Mouse (Mus musculus): Measurements from ENCODE around the gene Atp2b2. TPM values are rescaled to one million over a fixed set of nuclear protein-coding genes. Genes with fewer than 3 reads are reported as not detected.

Atp2b2 gene
- polyA plus RNA-seq (2012; rRNA removed), result 0.22 and 0.32 TPM in 2 replicates

GRCm38 (mm10) chr6:114042332-114042731 is at the start of gene Atp2b2:
Gene Atp2b2, minus strand, starts transcription at chr6:114042613.
- 28% methylated on average over 12 of the region's 12 CpGs for WGBS
- DNase-seq (ENCODE audit: low read depth, low spot score), result no peak

- DNase-seq (ENCODE audit: low read depth, low spot score), result peak; percentile 7
- 11% methylated on average over 5 of the region's 5 CpGs for WGBS
Observed at GRCm38 (mm10) chr6:114089626-114090025, 47.2 kb upstream of the Atp2b2 start.

GRCm38 (mm10) chr6:114087106-114087505 is 44.7 kb upstream of the Atp2b2 start:
- peak; percentile 4 for DNase-seq (ENCODE audit: low read depth, low spot score)
- 25% methylated on average over 7 of the region's 7 CpGs for WGBS

GRCm38 (mm10) chr6:114078556-114078955 is 36.1 kb upstream of the Atp2b2 start:
- DNase-seq (ENCODE audit: low read depth, low spot score), result no peak

GRCm38 (mm10) chr6:114076560-114076959 is 34.1 kb upstream of the Atp2b2 start:
- DNase-seq (ENCODE audit: low read depth, low spot score), result no peak
- 39% methylated on average over 3 of the region's 3 CpGs for WGBS

GRCm38 (mm10) chr6:114076061-114076460 is 33.6 kb upstream of the Atp2b2 start:
- no peak for DNase-seq (ENCODE audit: low read depth, low spot score)
- WGBS, result 30% methylated on average over 5 of the region's 5 CpGs

- no peak for DNase-seq (ENCODE audit: low read depth, low spot score)
- 38% methylated on average over 10 of the region's 10 CpGs for WGBS
Observed at GRCm38 (mm10) chr6:114074929-114075328, 32.5 kb upstream of the Atp2b2 start.

- DNase-seq (ENCODE audit: low read depth, low spot score), result no peak
- WGBS, result 3% methylated on average over 1 of the region's 1 CpGs
Observed at GRCm38 (mm10) chr6:114074256-114074655, 31.8 kb upstream of the Atp2b2 start.

GRCm38 (mm10) chr6:114071564-114071963 is 29.2 kb upstream of the Atp2b2 start:
- peak; percentile 2 for DNase-seq (ENCODE audit: low read depth, low spot score)

GRCm38 (mm10) chr6:114063100-114063499 is 20.7 kb upstream of the Atp2b2 start:
- 96% methylated on average over 2 of the region's 2 CpGs for WGBS
- DNase-seq (ENCODE audit: low read depth, low spot score), result no peak

More at GRCm38 (mm10) chr6:114071564-114071963, 29.2 kb upstream of the Atp2b2 start:
- 4% methylated on average over 4 of the region's 4 CpGs for WGBS

GRCm38 (mm10) chr6:114062688-114063087 is 20.3 kb upstream of the Atp2b2 start:
- DNase-seq (ENCODE audit: low read depth, low spot score), result no peak

GRCm38 (mm10) chr6:114059206-114059605 is 16.8 kb upstream of the Atp2b2 start:
- WGBS, result 76% methylated on average over 7 of the region's 7 CpGs

GRCm38 (mm10) chr6:114058030-114058808 is 15.8 kb upstream of the Atp2b2 start:
- WGBS, result 60% methylated on average over 15 of the region's 15 CpGs

More at GRCm38 (mm10) chr6:114059206-114059605, 16.8 kb upstream of the Atp2b2 start:
- no peak for DNase-seq (ENCODE audit: low read depth, low spot score)

GRCm38 (mm10) chr6:114055311-114055710 is 12.9 kb upstream of the Atp2b2 start:
- WGBS, result 59% methylated on average over 7 of the region's 7 CpGs
- DNase-seq (ENCODE audit: low read depth, low spot score), result no peak

More at GRCm38 (mm10) chr6:114058030-114058808, 15.8 kb upstream of the Atp2b2 start:
- DNase-seq (ENCODE audit: low read depth, low spot score), result no peak

- DNase-seq (ENCODE audit: low read depth, low spot score), result no peak
- WGBS, result 67% methylated on average over 8 of the region's 8 CpGs
Observed at GRCm38 (mm10) chr6:114044962-114045361, 2.5 kb upstream of the Atp2b2 start.

GRCm38 (mm10) chr6:114042836-114043235 is 423 bp upstream of the Atp2b2 start:
- WGBS, result 77% methylated on average over 7 of the region's 7 CpGs
- DNase-seq (ENCODE audit: low read depth, low spot score), result no peak

GRCm38 (mm10) chr6:114041911-114042284 is 515 bp downstream of the Atp2b2 start:
- no peak for DNase-seq (ENCODE audit: low read depth, low spot score)
- WGBS, result 6% methylated on average over 21 of the region's 52 CpGs

- no peak for DNase-seq (ENCODE audit: low read depth, low spot score)
Observed at GRCm38 (mm10) chr6:114041097-114041910, 1.1 kb downstream of the Atp2b2 start.

GRCm38 (mm10) chr6:114035704-114036103 is 6.7 kb downstream of the Atp2b2 start:
- DNase-seq (ENCODE audit: low read depth, low spot score), result no peak
- 34% methylated on average over 3 of the region's 3 CpGs for WGBS

More at GRCm38 (mm10) chr6:114041097-114041910, 1.1 kb downstream of the Atp2b2 start:
- WGBS, result 3% methylated on average over 39 of the region's 39 CpGs

- WGBS, result 49% methylated on average over 8 of the region's 8 CpGs
- no peak for DNase-seq (ENCODE audit: low read depth, low spot score)
Observed at GRCm38 (mm10) chr6:114032822-114033221, 9.6 kb downstream of the Atp2b2 start.

- 25% methylated on average over 2 of the region's 2 CpGs for WGBS
- DNase-seq (ENCODE audit: low read depth, low spot score), result no peak
Observed at GRCm38 (mm10) chr6:114023794-114024193, 18.6 kb downstream of the Atp2b2 start.

Data from large intestine, adult 2 months (tissue).